Mouse (Mus musculus): Measurements from ENCODE around the gene Rpl36. TPM values are rescaled to one million over a fixed set of nuclear protein-coding genes. Genes with fewer than 3 reads are reported as not detected.
A peak's percentile ranks its signal among the peaks of the same experiment; 100 is the strongest.
"Not testable (repeated sequence)": the region's sequence is repeated elsewhere in the genome, so short reads cannot be mapped to it uniquely, and the experiment has no call there.

Gene Rpl36
- polyA plus RNA-seq, 1 experiment, result 1,005 TPM

- Histone ChIP-seq H3K27ac (ENCODE audit: insufficient read depth, low read length) (no peak overlapping the region), H3K4me3 (ENCODE audit: insufficient read depth, low read length) (no peak overlapping the region), H3K4me1 (ENCODE audit: control insufficient read depth, insufficient read depth, low read length) (peaks cover 4% of the 10 kb centered on the region; the same call in 1 of the 2 replicates)
- no peak for TF ChIP-seq CTCF (IDR thresholded peaks at IDR 0.05; ENCODE audit: extremely low read depth, insufficient read depth, low read length)
- TF ChIP-seq POLR2A (IDR thresholded peaks at IDR 0.05; ENCODE audit: extremely low read depth, insufficient read depth, low read length), result no peak; the same call in 1 of the 2 replicates
Observed at GRCm38 (mm10) chr17:56605431-56605830, 7.8 kb upstream of the Rpl36 start.

DNA sequence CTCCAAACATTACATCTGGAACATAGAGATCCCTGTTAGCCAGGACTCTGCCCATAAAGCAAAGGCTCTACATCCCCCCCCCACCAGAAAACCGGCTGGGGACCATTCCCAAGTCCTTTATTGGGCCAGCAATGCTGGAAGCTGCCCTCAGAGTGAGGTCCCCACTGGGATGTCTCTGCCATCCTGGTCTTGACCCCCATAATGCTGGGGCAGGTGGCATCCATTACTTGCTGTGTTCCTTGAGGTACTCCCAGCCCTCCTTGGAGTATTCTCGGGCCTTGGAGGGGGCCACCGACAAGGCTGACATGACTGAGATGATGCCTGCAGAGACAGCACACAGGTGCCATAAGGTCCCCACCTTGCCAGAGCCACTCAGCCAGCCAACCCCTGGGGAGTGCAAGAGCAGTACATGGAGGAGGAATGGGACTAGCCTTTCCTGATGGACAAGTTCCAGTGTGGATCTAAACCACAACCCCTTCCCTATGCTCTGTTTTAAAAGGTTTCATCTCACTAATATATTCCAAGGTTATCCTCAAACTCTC lies 5.6 kb upstream of the Rpl36 start:
- Histone ChIP-seq H3K4me1 (ENCODE audit: control insufficient read depth, insufficient read depth, low read length) (peaks cover 4% of the 10 kb centered on the region; the same call in 1 of the 2 replicates), H3K27ac (ENCODE audit: insufficient read depth, low read length) (no peak overlapping the region), H3K4me3 (ENCODE audit: insufficient read depth, low read length) (no peak overlapping the region)
- TF ChIP-seq POLR2A (IDR thresholded peaks at IDR 0.05; ENCODE audit: extremely low read depth, insufficient read depth, low read length) (no peak), CTCF (IDR thresholded peaks at IDR 0.05; ENCODE audit: extremely low read depth, insufficient read depth, low read length) (no peak)

GRCm38 (mm10) chr17:56608699-56609098 lies 4.5 kb upstream of the Rpl36 start:
- TF ChIP-seq CTCF (IDR thresholded peaks at IDR 0.05; ENCODE audit: extremely low read depth, insufficient read depth, low read length) (no peak), POLR2A (IDR thresholded peaks at IDR 0.05; ENCODE audit: extremely low read depth, insufficient read depth, low read length) (no peak)
- no peak overlapping the region for H3K27ac ChIP-seq (ENCODE audit: insufficient read depth, low read length)
- peaks cover 4% of the 10 kb centered on the region; the same call in 1 of the 2 replicates for H3K4me1 ChIP-seq (ENCODE audit: control insufficient read depth, insufficient read depth, low read length)
- peak overlapping the region; percentile 55 for H3K4me3 ChIP-seq (ENCODE audit: insufficient read depth, low read length)

DNA sequence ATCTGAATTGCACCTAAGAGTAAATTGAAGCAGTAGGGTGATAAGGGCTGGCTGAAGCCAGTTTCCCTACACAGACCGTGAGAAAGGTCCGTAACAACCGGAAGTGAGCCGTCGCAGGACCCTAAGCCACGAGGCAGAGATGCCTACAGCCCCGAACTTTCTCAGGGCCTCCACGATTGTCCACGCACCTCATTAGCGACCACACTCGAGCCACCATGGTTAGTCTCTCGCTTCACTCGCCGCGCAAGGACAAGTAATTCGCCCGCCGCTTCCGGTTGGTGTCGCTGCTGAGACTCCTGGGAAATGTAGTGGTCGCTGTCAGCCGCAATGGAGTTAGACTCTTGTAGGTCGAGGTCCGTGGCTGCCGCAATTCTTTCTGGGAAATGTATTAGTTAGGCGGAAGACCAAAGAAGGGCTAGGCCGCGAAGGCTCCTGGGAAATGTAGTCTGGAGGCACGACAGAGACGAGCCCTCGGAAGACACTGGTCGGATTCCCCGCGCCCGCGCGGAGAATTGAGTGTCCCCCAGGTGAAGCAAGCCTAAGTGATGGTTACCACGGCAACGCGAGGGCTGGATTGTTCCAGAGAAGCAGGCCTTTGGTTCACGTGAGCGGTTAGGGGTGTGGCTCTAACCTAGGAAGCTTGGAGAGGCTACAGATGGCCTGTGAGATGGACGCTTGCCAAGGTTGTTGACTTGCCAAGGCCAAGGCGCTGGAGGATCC lies 3.6 kb upstream of the Rpl36 start, which contains the start of gene 2410015M20Rik:
Gene 2410015M20Rik (minus strand): TSS at position 320 of the 720 bp plus-strand sequence.
- peak; percentile 94 for TF ChIP-seq POLR2A (IDR thresholded peaks at IDR 0.05; ENCODE audit: extremely low read depth, insufficient read depth, low read length)
- TF ChIP-seq CTCF (IDR thresholded peaks at IDR 0.05; ENCODE audit: extremely low read depth, insufficient read depth, low read length), result peak; percentile 27; the same call in 1 of the 2 replicates
- H3K4me1 ChIP-seq (ENCODE audit: control insufficient read depth, insufficient read depth, low read length), result peaks cover 8% of the 10 kb centered on the region; the same call in 1 of the 2 replicates

GRCm38 (mm10) chr17:56611323-56611722 lies 1.9 kb upstream of the Rpl36 start:
- TF ChIP-seq CTCF (IDR thresholded peaks at IDR 0.05; ENCODE audit: extremely low read depth, insufficient read depth, low read length), result no peak
- TF ChIP-seq POLR2A (IDR thresholded peaks at IDR 0.05; ENCODE audit: extremely low read depth, insufficient read depth, low read length), result no peak
- no peak overlapping the region for H3K4me3 ChIP-seq (ENCODE audit: insufficient read depth, low read length)
- H3K27ac ChIP-seq (ENCODE audit: insufficient read depth, low read length), result no peak overlapping the region
- peaks cover 8% of the 10 kb centered on the region; the same call in 1 of the 2 replicates for H3K4me1 ChIP-seq (ENCODE audit: control insufficient read depth, insufficient read depth, low read length)

More for the DNA sequence above, 3.6 kb upstream of the Rpl36 start, which contains the start of gene 2410015M20Rik:
- Histone ChIP-seq H3K4me3 (ENCODE audit: insufficient read depth, low read length) (peak within 1 kb of the TSS; percentile 55), H3K27ac (ENCODE audit: insufficient read depth, low read length) (peak within 1 kb of the TSS; percentile 37)

DNA sequence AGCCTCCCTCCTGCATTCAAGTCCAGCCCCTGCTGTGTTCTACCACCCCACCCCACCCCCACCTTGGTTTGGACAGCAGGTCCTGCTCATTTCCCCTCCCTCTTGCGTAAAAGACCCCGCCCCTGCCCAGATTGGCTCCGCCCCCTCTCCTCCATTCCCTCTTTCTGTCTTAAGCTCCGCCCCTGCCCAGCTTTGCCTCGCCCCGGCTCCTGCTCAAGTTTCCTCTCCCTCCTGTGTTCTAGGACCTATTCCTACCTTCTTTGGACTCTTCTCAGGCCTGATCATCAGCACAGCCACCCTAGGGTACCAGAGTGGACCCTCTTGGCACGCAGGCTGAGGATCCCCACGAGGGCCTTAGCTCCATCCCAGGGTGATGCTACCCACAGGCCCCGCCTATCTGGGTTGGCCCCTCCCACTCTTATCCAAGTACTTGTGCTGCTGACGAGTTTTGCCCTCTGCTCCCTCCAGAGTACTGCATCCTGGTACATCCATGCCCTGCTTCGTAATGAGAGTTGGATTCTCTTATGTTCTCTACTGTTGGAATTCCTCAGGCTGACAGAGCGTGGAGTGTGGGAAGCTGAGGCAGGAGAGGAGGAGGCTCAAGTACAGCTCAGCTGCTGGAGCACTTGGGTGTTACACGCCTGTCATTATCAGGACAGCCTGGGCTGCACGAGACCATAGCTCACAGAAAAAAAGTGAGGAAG lies 1.2 kb upstream of the Rpl36 start:
- TF ChIP-seq CTCF (IDR thresholded peaks at IDR 0.05; ENCODE audit: extremely low read depth, insufficient read depth, low read length) (no peak), POLR2A (IDR thresholded peaks at IDR 0.05; ENCODE audit: extremely low read depth, insufficient read depth, low read length) (no peak)
- Histone ChIP-seq H3K4me3 (ENCODE audit: insufficient read depth, low read length) (no peak overlapping the region), H3K27ac (ENCODE audit: insufficient read depth, low read length) (no peak overlapping the region), H3K4me1 (ENCODE audit: control insufficient read depth, insufficient read depth, low read length) (peaks cover 8% of the 10 kb centered on the region; the same call in 1 of the 2 replicates)

DNA sequence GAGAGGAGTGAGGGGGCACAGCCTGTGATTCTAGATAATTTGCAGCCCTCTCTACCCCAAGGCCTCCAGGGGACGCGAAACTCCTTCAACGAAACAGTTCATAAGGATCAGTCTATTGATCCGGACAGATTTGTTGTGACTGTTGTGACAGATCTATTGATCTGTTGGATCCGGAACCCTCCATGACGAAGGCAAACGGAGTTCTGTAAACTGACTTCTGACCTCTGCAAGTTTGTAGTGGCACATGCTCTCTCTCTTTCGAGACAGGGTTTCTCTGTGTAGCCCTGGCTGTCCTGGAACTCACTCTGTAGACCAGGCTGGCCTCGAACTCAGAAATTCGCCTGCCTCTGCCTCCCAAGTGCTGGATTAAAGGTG lies 664 bp upstream of the Rpl36 start:
- H3K27ac ChIP-seq (ENCODE audit: insufficient read depth, low read length); H3K4me3 ChIP-seq (ENCODE audit: insufficient read depth, low read length); H3K4me1 ChIP-seq (ENCODE audit: control insufficient read depth, insufficient read depth, low read length): not testable (repeated sequence)

DNA sequence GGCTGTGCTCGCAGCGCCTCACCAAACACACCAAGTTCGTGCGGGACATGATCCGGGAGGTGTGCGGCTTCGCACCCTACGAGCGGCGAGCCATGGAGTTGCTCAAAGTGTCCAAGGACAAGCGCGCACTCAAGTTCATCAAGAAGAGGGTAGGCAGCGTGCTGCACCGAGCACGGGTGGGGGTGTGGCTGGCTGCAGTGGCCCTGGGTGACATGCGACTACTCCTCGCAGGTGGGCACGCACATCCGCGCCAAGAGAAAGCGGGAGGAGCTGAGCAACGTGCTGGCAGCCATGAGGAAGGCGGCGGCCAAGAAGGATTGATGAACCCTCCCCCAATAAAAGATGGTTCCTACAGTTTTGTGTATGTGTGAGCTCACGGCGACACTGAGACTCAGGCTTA lies 677 bp downstream of the Rpl36 start:
- H3K4me1 ChIP-seq (ENCODE audit: control insufficient read depth, insufficient read depth, low read length), result not testable (repeated sequence)
- TF ChIP-seq POLR2A (IDR thresholded peaks at IDR 0.05; ENCODE audit: extremely low read depth, insufficient read depth, low read length), result 0 out of 2 replicates have a peak, but pooled peaks have one; percentile 21
- Histone ChIP-seq H3K27ac (ENCODE audit: insufficient read depth, low read length) (peak overlapping the region; percentile 91), H3K4me3 (ENCODE audit: insufficient read depth, low read length) (peak overlapping the region; percentile 73)

DNA sequence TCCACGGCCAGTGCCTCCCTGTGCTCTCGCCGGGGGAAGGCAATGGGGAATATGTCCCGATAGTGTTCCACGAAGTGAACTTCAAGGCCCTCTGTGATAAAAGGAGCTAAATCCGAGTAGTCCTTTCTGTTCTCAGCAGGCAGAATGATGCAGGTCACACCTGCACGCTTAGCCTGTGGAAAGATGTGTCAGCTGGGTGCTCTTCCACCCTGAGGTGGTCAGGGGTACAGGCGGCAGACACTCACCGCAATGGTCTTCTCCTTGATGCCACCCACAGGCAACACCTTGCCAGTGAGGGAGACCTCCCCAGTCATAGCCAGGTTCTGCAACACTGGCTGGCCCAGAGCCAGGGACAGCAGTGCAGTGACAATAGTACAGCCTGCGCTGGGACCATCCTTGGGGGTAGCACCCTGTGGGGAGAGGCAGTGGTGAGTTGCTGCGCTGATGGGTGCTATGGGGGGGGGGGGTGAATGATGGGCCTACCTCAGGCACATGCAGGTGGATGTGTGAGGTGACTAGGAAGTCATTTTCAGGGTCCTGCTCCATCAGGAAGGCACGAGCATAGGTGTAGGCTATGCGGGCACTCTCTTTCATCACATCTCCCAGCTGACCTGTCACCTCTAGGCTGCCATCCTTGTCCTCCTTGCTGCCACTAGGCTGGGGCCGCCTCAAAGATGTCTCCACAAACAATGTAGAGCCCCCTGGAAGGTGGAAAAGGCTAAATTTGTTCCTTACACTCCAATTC lies 1.3 kb downstream of the Rpl36 start:
- Histone ChIP-seq H3K4me3 (ENCODE audit: insufficient read depth, low read length) (peak overlapping the region; percentile 73; the same call in 1 of the 2 replicates), H3K27ac (ENCODE audit: insufficient read depth, low read length) (no peak overlapping the region), H3K4me1 (ENCODE audit: control insufficient read depth, insufficient read depth, low read length) (peaks cover 6% of the 10 kb centered on the region; the same call in 1 of the 2 replicates)
- no peak for TF ChIP-seq CTCF (IDR thresholded peaks at IDR 0.05; ENCODE audit: extremely low read depth, insufficient read depth, low read length)
- no peak for TF ChIP-seq POLR2A (IDR thresholded peaks at IDR 0.05; ENCODE audit: extremely low read depth, insufficient read depth, low read length)
